Mouse (Mus musculus) adrenal gland, adult 18-20 months (tissue): ENCODE results near the gene Alkbh6. TPM values are rescaled to one million over a fixed set of nuclear protein-coding genes. Genes with fewer than 3 reads are reported as not detected.

ENCODE experiments used
- total RNA-seq, 2 experiments: library from RNA; stranded (reverse); gene quantifications; 1 replicate in 1 of 2; 2 replicates in 1 of 2; pipeline ENCODE4 v1.2.3; 2021

The Alkbh6 gene
- total RNA-seq, 2 experiments from 2014 or later = 56.3 to 74.8 TPM

Other genes starting within 250 kb of the Alkbh6 start
- gene Zfp82, start 235.8 kb upstream of the Alkbh6 start, total RNA-seq = 1 to 10 TPM; 2.0 to 2.3 TPM
- not detected for gene Gm26920, start 218.3 kb upstream of the Alkbh6 start, total RNA-seq
- gene Zfp566, start 218.2 kb upstream of the Alkbh6 start, total RNA-seq = 1 to 10 TPM; 2.9 to 4.1 TPM
- 10 to 100 TPM; 38.4 to 45.1 TPM for gene Zfp260, start 213.9 kb upstream of the Alkbh6 start, total RNA-seq
- gene Zfp382, start 186.8 kb upstream of the Alkbh6 start, total RNA-seq = 1 to 10 TPM; 3.2 to 5.1 TPM
- 10 to 100 TPM; 48.5 to 54.2 TPM for gene Zfp146, start 139.0 kb upstream of the Alkbh6 start, total RNA-seq
- 100 to 1,000 TPM; 349 to 810 TPM for gene Cox7a1, start 124.6 kb upstream of the Alkbh6 start, total RNA-seq
- gene Capns1, start 109.9 kb upstream of the Alkbh6 start, total RNA-seq = 100 to 1,000 TPM; 575 to 621 TPM
- 10 to 100 TPM; 51.1 to 64.1 TPM for gene Polr2i, start 76.8 kb upstream of the Alkbh6 start, total RNA-seq
- gene Tbcb, start 76.4 kb upstream of the Alkbh6 start, total RNA-seq = 10 to 100 TPM; 86.2 to 93.6 TPM
- gene Ovol3, start 73.0 kb upstream of the Alkbh6 start, total RNA-seq = not detected
- gene Thap8, start 28.6 kb upstream of the Alkbh6 start, total RNA-seq = under 1 TPM; 0.38 to 0.46 TPM
- 1 to 10 TPM; 4.9 to 6.7 TPM for gene Wdr62, start 28.3 kb upstream of the Alkbh6 start, total RNA-seq
- gene Clip3, start 17.0 kb upstream of the Alkbh6 start, total RNA-seq = 10 to 100 TPM; 22.6 to 24.3 TPM
- 10 to 100 TPM; 21.8 to 31.5 TPM for gene Syne4, start 6.1 kb downstream of the Alkbh6 start, total RNA-seq
- 1 to 10 TPM in 1 of 2 experiments, under 1 TPM in 1; 0.63 to 1.0 TPM for gene E130208F15Rik, start 13.0 kb downstream of the Alkbh6 start, total RNA-seq
- gene Sdhaf1, start 15.2 kb downstream of the Alkbh6 start, total RNA-seq = 10 to 100 TPM in 1 of 2 experiments, 1 to 10 TPM in 1; 8.8 to 12.0 TPM
- gene Lrfn3, start 54.1 kb downstream of the Alkbh6 start, total RNA-seq = 1 to 10 TPM; 6.7 to 8.5 TPM
- 10 to 100 TPM; 34.7 to 68.5 TPM for gene Tyrobp, start 105.0 kb downstream of the Alkbh6 start, total RNA-seq
- 1 to 10 TPM; 1.5 to 1.9 TPM for gene Hcst, start 111.1 kb downstream of the Alkbh6 start, total RNA-seq
- gene Nfkbid, start 113.0 kb downstream of the Alkbh6 start, total RNA-seq = 1 to 10 TPM; 1.6 to 2.0 TPM
- 10 to 100 TPM; 31.8 to 40.6 TPM for gene Aplp1, start 136.8 kb downstream of the Alkbh6 start, total RNA-seq
- gene Kirrel2, start 149.0 kb downstream of the Alkbh6 start, total RNA-seq = not detected
- gene Nphs1, start 149.6 kb downstream of the Alkbh6 start, total RNA-seq = not detected
- 1 to 10 TPM in 1 of 2 experiments, not detected in 1; 1.2 TPM for gene Prodh2, start 184.9 kb downstream of the Alkbh6 start, total RNA-seq
- 1 to 10 TPM; 1.8 to 2.7 TPM for gene Arhgap33, start 226.3 kb downstream of the Alkbh6 start, total RNA-seq
- gene Hspb6, start 243.5 kb downstream of the Alkbh6 start, total RNA-seq = 10 to 100 TPM; 26.3 to 34.9 TPM
- gene Proser3, start 243.6 kb downstream of the Alkbh6 start, total RNA-seq = 1 to 10 TPM; 6.5 to 6.9 TPM